Mouse (Mus musculus) spleen, adult 2 months (tissue): ENCODE results near the gene Anks4b. TPM values are rescaled to one million over a fixed set of nuclear protein-coding genes. Genes with fewer than 3 reads are reported as not detected.

Experiments used
- DNase-seq, 2 experiments: peaks; one replicate each; pipeline versions ENCODE4 v3.0.0 to v3.0.0-alpha.2; 2012 to 2021; ENCODE audit warnings: low spot score in 2 of 2, low read depth in 1 of 2
- H3K27ac ChIP-seq: fragments of 200-500 bp; 2 replicates; pipeline ENCODE4 v1.5.1; 2012; ENCODE audit warnings: low read length, inconsistent platforms; ENCODE audit not compliant: insufficient read depth
- H3K27me3 ChIP-seq: fragments of 200-500 bp; 2 replicates; pipeline ENCODE4 v1.6.1; 2012; ENCODE audit warnings: mild to moderate bottlenecking, moderate library complexity, low read length, inconsistent platforms; ENCODE audit not compliant: control insufficient read depth, insufficient read depth
- H3K36me3 ChIP-seq: fragments of 200-500 bp; 2 replicates; pipeline ENCODE4 v1.6.1; 2012; ENCODE audit warnings: mild to moderate bottlenecking, low read length, inconsistent platforms; ENCODE audit not compliant: control insufficient read depth, insufficient read depth
- H3K4me1 ChIP-seq: fragments of 200-500 bp; 2 replicates; pipeline ENCODE4 v1.6.1; 2011; ENCODE audit warnings: inconsistent platforms; ENCODE audit not compliant: control insufficient read depth, insufficient read depth, insufficient read length
- H3K4me3 ChIP-seq: fragments of 200-500 bp; 2 replicates; pipeline ENCODE4 v1.5.1; 2011; ENCODE audit warnings: mild to moderate bottlenecking, inconsistent platforms; ENCODE audit not compliant: insufficient read depth, insufficient read length; ENCODE audit errors: extremely low read depth
- CTCF ChIP-seq: fragments of 200-500 bp; IDR thresholded peaks from 2 replicates; pipeline ENCODE4 v1.5.1; 2011; ENCODE audit warnings: mild to moderate bottlenecking, inconsistent platforms; ENCODE audit not compliant: insufficient read depth, insufficient read length, insufficient replicate concordance; ENCODE audit errors: extremely low read depth
- POLR2A ChIP-seq: fragments of 200-500 bp; IDR thresholded peaks from 2 replicates; pipeline ENCODE4 v1.6.1; 2011; ENCODE audit warnings: low read depth, low read length, inconsistent platforms
- WGBS: fragments of 180-500 bp; shearing (Covaris S2); methylation state at CpG from one replicate; pipeline ENCODE4 v1.1.7; 2018; 5-methylcytosine and 5-hydroxymethylcytosine counted together
- polyA plus RNA-seq: library from polyadenylated mRNA; depleted of rRNA; stranded (reverse); fragments of >200 nt; gene quantifications from 2 replicates; pipeline ENCODE4 v1.2.3, GENCODE M21; 2012; rRNA removed

The Anks4b gene
- not detected in 2 replicates for polyA plus RNA-seq

DNA sequence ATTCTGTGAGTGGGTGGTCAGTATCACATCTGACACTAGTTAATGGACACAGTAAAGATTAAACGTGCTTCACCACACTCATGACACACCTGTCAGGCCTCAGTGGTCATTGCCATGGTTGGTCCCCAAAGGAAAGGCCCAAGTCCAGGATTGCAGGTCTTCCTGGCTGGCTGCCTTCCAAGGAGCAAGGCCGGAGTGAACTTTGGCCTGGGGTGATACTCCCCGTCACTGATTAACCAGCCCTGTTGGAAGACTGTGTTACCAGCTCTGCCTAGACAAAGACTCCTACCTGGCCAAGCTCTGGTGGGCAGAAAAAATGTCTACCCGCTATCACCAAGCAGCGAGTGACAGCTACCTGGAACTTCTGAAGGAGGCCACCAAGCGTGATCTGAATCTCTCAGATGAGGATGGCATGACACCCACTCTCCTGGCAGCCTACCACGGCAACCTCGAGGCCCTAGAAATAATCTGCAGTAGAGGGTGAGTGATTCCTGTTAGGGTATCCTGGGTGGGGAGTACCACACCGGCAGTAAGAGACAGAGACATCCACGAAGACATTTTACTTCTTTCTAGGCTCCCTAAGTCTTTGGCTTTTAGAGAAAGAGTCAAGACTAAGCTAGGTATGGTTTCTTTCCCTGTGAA is at the start of gene Anks4b:
TSS of gene Anks4b (plus strand) at position 256 of the 642 bp plus-strand sequence.
- TF ChIP-seq CTCF (no peak), POLR2A (no peak)
- Histone ChIP-seq H3K4me3 (no peak within 1 kb of the TSS), H3K27ac (no peak within 1 kb of the TSS), H3K4me1 (no peaks in the 10 kb centered on the region), H3K27me3 (no peaks in the 10 kb centered on the region), H3K36me3 (no peaks in the 10 kb centered on the region)
- WGBS: 86% methylated on average over 10 of the region's 10 CpGs
- DNase-seq: no peak

DNA sequence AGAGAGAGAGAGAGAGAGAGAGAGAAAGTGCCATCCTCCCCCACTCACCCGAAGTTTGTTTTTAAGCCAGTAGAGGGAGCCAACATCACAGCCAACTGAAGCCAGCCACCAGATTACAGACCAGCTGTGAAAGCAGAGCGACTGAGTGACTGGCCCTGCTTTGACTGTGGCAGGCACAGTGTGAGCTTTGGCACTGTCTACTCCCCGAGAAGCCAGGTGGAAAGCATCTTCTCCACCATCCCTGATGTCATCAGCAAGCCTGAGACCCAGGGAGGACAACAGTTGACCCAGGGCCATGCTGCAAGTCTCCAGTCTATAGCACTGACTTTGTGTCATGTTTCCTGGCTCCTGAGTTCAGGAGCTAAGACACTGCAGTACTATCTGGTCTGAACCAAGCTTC is 48.8 kb upstream of the Anks4b start:
- Histone ChIP-seq H3K36me3 (no peaks in the 10 kb centered on the region), H3K27ac (no peak overlapping the region), H3K27me3 (no peaks in the 10 kb centered on the region), H3K4me1 (no peaks in the 10 kb centered on the region), H3K4me3 (no peak overlapping the region)
- no peak for DNase-seq
- WGBS: 5% methylated on average over 3 of the region's 3 CpGs
- TF ChIP-seq POLR2A (no peak), CTCF (peak; percentile 26; the same call in 1 of the 2 replicates)

DNA sequence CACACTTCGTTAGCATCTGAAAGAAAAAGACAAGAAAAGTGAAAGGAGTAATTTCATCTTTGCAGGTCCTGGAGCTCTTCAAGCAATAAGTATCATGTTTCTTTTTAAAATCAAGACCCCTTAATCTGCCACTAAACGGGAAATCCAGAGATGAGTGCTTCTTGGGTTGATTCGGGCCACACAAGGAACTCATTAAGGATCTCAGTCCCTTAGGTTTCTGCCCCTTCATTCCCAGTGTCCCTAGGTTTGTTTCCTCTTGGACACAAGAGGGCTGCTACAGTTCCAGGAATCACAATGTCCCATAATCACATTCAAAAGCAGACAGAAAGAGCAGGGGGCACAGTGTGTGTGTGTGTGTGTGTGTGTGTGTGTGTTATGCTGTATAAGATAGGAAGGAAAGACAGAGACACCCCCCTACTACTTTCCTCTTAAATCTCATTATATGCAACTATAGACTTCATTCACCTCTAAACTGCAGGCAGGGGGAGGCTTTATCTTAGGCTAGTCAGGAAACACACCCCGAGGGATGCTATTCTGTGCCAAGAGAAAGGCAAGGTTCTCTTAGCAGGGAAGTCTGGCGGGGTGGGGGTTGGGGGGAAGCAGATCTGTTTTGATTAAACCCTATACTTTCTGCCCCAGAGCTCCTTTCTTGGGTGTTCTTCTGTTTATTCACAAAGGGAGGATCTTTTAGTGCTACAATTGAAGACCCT is 46.5 kb upstream of the Anks4b start:
- WGBS: 52% methylated on average over 5 of the region's 5 CpGs
- no peak for DNase-seq
- no peak overlapping the region for H3K4me3 ChIP-seq
- no peaks in the 10 kb centered on the region for H3K36me3 ChIP-seq
- no peak overlapping the region for H3K27ac ChIP-seq
- no peaks in the 10 kb centered on the region for H3K27me3 ChIP-seq
- TF ChIP-seq CTCF: no peak
- TF ChIP-seq POLR2A: no peak
- H3K4me1 ChIP-seq: no peaks in the 10 kb centered on the region

DNA sequence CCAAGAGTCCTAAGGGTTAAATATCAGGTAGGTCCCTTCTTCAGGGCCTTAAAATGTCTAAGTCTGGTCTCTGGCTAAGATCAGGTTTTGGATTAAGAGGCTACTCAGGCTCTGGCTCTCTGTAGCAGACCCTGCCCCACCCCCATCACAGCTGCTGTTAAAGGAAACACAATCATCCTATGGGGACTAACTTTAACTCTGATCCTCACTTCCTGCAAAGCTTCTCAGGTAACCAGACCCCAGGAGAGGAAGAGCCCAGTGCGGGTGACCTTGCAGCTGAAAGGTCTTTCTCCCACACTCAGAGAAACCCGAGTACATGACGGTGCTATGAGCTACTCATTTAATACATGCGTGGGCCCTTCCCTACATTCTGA is 46.0 kb upstream of the Anks4b start:
- 71% methylated on average over 4 of the region's 4 CpGs for WGBS
- TF ChIP-seq CTCF: no peak
- TF ChIP-seq POLR2A: no peak
- Histone ChIP-seq H3K4me1 (no peaks in the 10 kb centered on the region), H3K4me3 (no peak overlapping the region), H3K36me3 (no peaks in the 10 kb centered on the region), H3K27me3 (no peaks in the 10 kb centered on the region), H3K27ac (no peak overlapping the region)
- DNase-seq: no peak

DNA sequence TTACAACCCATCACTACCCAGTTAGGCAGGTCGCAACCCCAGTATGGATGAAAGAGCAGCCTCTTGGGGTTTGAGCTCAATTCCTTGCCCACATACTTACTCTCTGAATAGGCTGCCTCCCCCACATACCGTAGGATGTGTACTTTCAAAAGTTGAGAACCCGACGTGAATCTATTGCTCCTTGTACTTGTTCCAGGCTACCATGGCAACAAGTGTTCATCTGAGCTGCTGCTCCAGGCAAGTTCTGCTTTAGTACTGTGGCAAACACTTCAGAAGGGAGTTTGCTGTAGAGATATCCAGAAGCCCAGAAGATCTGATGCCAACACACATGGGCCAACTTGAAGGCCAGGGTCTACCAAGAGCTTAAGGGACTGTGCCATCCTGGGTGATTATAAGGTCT is 44.7 kb upstream of the Anks4b start:
- no peak for DNase-seq
- WGBS: 79% methylated on average over 4 of the region's 4 CpGs
- H3K4me3 ChIP-seq: no peak overlapping the region
- H3K36me3 ChIP-seq: no peaks in the 10 kb centered on the region
- H3K27me3 ChIP-seq: no peaks in the 10 kb centered on the region
- H3K27ac ChIP-seq: no peak overlapping the region
- no peaks in the 10 kb centered on the region for H3K4me1 ChIP-seq
- no peak for TF ChIP-seq POLR2A
- TF ChIP-seq CTCF: no peak

DNA sequence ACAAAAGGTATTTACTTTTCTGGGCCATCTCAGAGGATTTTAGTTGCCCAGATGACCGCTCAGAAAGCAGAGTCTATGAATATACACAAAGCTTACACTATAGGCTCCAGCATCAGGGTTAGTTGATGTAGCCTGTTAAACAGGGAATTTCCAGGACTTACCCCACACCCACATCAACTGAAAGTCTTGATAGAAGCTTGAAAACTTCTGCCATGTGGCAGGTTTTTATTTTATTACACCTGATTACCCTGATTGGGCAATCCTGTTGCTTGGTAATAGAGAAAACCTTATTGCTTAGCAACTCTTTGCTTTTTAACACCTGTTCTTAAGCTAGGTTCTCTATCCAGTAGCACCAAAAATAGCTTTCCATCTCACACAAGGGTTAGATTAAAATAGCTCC is 30.9 kb upstream of the Anks4b start:
- no peaks in the 10 kb centered on the region for H3K36me3 ChIP-seq
- no peaks in the 10 kb centered on the region for H3K4me1 ChIP-seq
- H3K4me3 ChIP-seq: no peak overlapping the region
- DNase-seq: no peak
- H3K27me3 ChIP-seq: no peaks in the 10 kb centered on the region
- TF ChIP-seq CTCF (no peak), POLR2A (no peak)
- WGBS: 91% methylated on average over 1 of the region's 1 CpGs
- no peak overlapping the region for H3K27ac ChIP-seq

DNA sequence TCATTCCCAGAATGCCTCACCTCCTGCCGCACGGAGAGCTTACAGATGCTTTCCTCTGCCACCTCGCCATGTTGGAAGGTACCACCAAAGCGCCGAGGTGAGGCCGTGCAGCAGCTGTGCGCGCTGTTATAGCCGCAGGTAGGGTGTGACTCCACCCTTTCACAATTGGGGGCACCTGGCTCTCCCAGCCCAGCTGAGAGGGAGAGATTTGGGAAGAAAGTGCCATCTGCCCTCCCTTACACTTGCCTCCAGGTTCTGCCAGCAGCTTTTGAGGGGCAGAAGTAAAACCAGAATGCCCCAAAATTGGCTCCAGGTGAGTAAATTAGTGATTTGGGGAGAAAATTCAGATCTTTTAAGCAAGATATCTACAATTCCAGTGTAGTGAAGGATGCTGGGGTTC is 28.5 kb upstream of the Anks4b start, which contains the start of gene Zp2:
TSS of gene Zp2 (minus strand) at position 101 of the 400 bp plus-strand sequence.
- WGBS: 84% methylated on average over 9 of the region's 9 CpGs
- Histone ChIP-seq H3K27ac (no peak within 1 kb of the TSS), H3K27me3 (no peaks in the 10 kb centered on the region), H3K4me1 (no peaks in the 10 kb centered on the region), H3K4me3 (no peak within 1 kb of the TSS), H3K36me3 (no peaks in the 10 kb centered on the region)
- no peak for TF ChIP-seq CTCF
- TF ChIP-seq POLR2A: no peak
- DNase-seq: no peak
